Mouse (Mus musculus) stomach, postnatal 0 days (tissue): ENCODE results near the gene Myo6. TPM values are rescaled to one million over a fixed set of nuclear protein-coding genes. Genes with fewer than 3 reads are reported as not detected.

Experiments
- ATAC-seq: fragments of 200-750 bp; cut with Nextera tagmentation; 2 replicates; pipeline ENCODE4 v1.8.0; 2017; ENCODE audit not compliant: low FRiP score, low TSS enrichment
- DNase-seq: peaks from one replicate; pipeline ENCODE4 v3.0.0-alpha.2; 2016; ENCODE audit warnings: low spot score
- H3K27ac ChIP-seq: fragments of 300-500 bp; sonication (generic); replicated peaks from 2 replicates; pipeline ENCODE4 v1.5.1; 2014; ENCODE audit warnings: mild to moderate bottlenecking, control low read depth
- H3K27me3 ChIP-seq: fragments of 300-500 bp; sonication (generic); 2 replicates; pipeline ENCODE4 v1.6.1; 2014; ENCODE audit warnings: low read length; ENCODE audit not compliant: control insufficient read depth, insufficient read depth
- H3K36me3 ChIP-seq: fragments of 300-500 bp; sonication (generic); 2 replicates; pipeline ENCODE4 v1.6.1; 2014; ENCODE audit warnings: low read length, mixed read lengths; ENCODE audit not compliant: control insufficient read depth, insufficient read depth
- H3K4me1 ChIP-seq: fragments of 300-500 bp; sonication (generic); replicated peaks from 2 replicates; pipeline ENCODE4 v1.6.1; 2014; ENCODE audit warnings: antibody characterized with exemption; ENCODE audit not compliant: control insufficient read depth, insufficient read depth
- H3K4me2 ChIP-seq: fragments of 300-500 bp; sonication (generic); replicated peaks from 2 replicates; pipeline ENCODE4 v1.6.1; 2014; ENCODE audit warnings: low read depth, mild to moderate bottlenecking, control low read depth, moderate library complexity
- H3K4me3 ChIP-seq: fragments of 300-500 bp; sonication (generic); 2 replicates; pipeline ENCODE4 v1.5.1; 2014; ENCODE audit warnings: low read depth, low read length, control low read depth
- H3K9ac ChIP-seq: fragments of 300-500 bp; sonication (generic); 2 replicates; pipeline ENCODE4 v1.6.1; 2014; ENCODE audit warnings: mild to moderate bottlenecking, low read length, control low read depth, mixed read lengths
- H3K9me3 ChIP-seq: fragments of 300-500 bp; sonication (generic); 2 replicates; pipeline ENCODE4 v1.6.1; 2016; ENCODE audit warnings: low read length; ENCODE audit not compliant: control insufficient read depth
- CTCF ChIP-seq: IDR thresholded peaks from 2 replicates; pipeline ENCODE4 v1.5.1; 2016; ENCODE audit warnings: antibody characterized with exemption, low read depth, mild to moderate bottlenecking, moderate library complexity
- EP300 ChIP-seq: optimal IDR thresholded peaks from 2 replicates; pipeline ENCODE3; 2016; ENCODE audit warnings: antibody characterized with exemption
- WGBS: fragments of 180-500 bp; shearing (Covaris S2); extraction: QIAGEN DNeasy Blood & Tissue Kit; methylation state at CpG from one replicate; pipeline ENCODE4 v1.1.7; 2014; 5-methylcytosine and 5-hydroxymethylcytosine counted together
- polyA plus RNA-seq: library from polyadenylated mRNA; unstranded; fragments of >200 nt; fragmentation: Nextera tagmentation; extraction: Ambion mirVana; gene quantifications from 2 replicates; pipeline ENCODE4 v1.2.1, GENCODE M21; 2015

Gene Myo6
- polyA plus RNA-seq, 1 experiment from 2014 or later, result 31.8 TPM

- no peaks in the 10 kb centered on the region for H3K36me3 ChIP-seq
- H3K9ac ChIP-seq, result no peak overlapping the region
- ATAC-seq, result no peak
- H3K27me3 ChIP-seq, result no peaks in the 10 kb centered on the region
- no peak overlapping the region for H3K27ac ChIP-seq
- no peak overlapping the region for H3K4me3 ChIP-seq
- H3K4me2 ChIP-seq, result no peak overlapping the region
- H3K9me3 ChIP-seq, result no peaks in the 10 kb centered on the region
- 64% methylated on average over 13 of the region's 13 CpGs for WGBS
- DNase-seq, result no peak
- TF ChIP-seq CTCF, result no peak
- TF ChIP-seq EP300, result no peak
- H3K4me1 ChIP-seq, result no peaks in the 10 kb centered on the region
These were observed 171.0 kb downstream of the Myo6 start for GRCm38 (mm10) chr9:80335660-80336357.

- no peak overlapping the region for H3K4me3 ChIP-seq
- no peak overlapping the region for H3K4me2 ChIP-seq
- no peaks in the 10 kb centered on the region for H3K4me1 ChIP-seq
- H3K27me3 ChIP-seq, result no peaks in the 10 kb centered on the region
- WGBS, result 86% methylated on average over 6 of the region's 6 CpGs
- DNase-seq (no peak), ATAC-seq (no peak)
- no peak overlapping the region for H3K27ac ChIP-seq
- no peak overlapping the region for H3K9ac ChIP-seq
- no peaks in the 10 kb centered on the region for H3K9me3 ChIP-seq
- H3K36me3 ChIP-seq, result no peaks in the 10 kb centered on the region
- TF ChIP-seq EP300 (no peak), CTCF (no peak)
These were observed 173.2 kb downstream of the Myo6 start for GRCm38 (mm10) chr9:80338026-80338425.

GRCm38 (mm10) chr9:80340927-80341326 is 176.1 kb downstream of the Myo6 start:
- ATAC-seq (no peak), DNase-seq (no peak)
- WGBS, result 63% methylated on average over 1 of the region's 1 CpGs
- H3K9ac ChIP-seq, result no peak overlapping the region
- H3K27me3 ChIP-seq, result no peaks in the 10 kb centered on the region
- no peaks in the 10 kb centered on the region for H3K9me3 ChIP-seq
- H3K27ac ChIP-seq, result no peak overlapping the region
- no peak overlapping the region for H3K4me3 ChIP-seq
- H3K36me3 ChIP-seq, result no peaks in the 10 kb centered on the region
- no peaks in the 10 kb centered on the region for H3K4me1 ChIP-seq
- no peak for TF ChIP-seq EP300
- H3K4me2 ChIP-seq, result no peak overlapping the region

- Histone ChIP-seq H3K9me3 (no peaks in the 10 kb centered on the region), H3K9ac (no peak overlapping the region), H3K36me3 (no peaks in the 10 kb centered on the region), H3K4me2 (no peak overlapping the region), H3K4me3 (no peak overlapping the region), H3K27me3 (no peaks in the 10 kb centered on the region), H3K27ac (no peak overlapping the region), H3K4me1 (no peaks in the 10 kb centered on the region)
- TF ChIP-seq CTCF (no peak), EP300 (no peak)
- WGBS, result 95% methylated on average over 16 of the region's 16 CpGs
- DNase-seq (no peak), ATAC-seq (no peak)
These were observed 176.9 kb downstream of the Myo6 start for GRCm38 (mm10) chr9:80341756-80342155.

- WGBS, result 90% methylated on average over 6 of the region's 6 CpGs
- Histone ChIP-seq H3K4me2 (no peak overlapping the region), H3K9me3 (no peaks in the 10 kb centered on the region), H3K27ac (no peak overlapping the region), H3K36me3 (no peaks in the 10 kb centered on the region), H3K4me1 (no peaks in the 10 kb centered on the region), H3K4me3 (no peak overlapping the region), H3K9ac (no peak overlapping the region), H3K27me3 (no peaks in the 10 kb centered on the region)
- ATAC-seq, result no peak
- TF ChIP-seq EP300, result no peak
- no peak for TF ChIP-seq CTCF
- DNase-seq, result no peak
These were observed 177.7 kb downstream of the Myo6 start for GRCm38 (mm10) chr9:80342520-80342919.

GRCm38 (mm10) chr9:80344451-80345000 is 179.7 kb downstream of the Myo6 start:
- Histone ChIP-seq H3K9ac (no peak overlapping the region), H3K9me3 (no peaks in the 10 kb centered on the region), H3K27me3 (no peaks in the 10 kb centered on the region), H3K36me3 (no peaks in the 10 kb centered on the region), H3K4me1 (no peaks in the 10 kb centered on the region), H3K4me2 (no peak overlapping the region), H3K4me3 (no peak overlapping the region), H3K27ac (no peak overlapping the region)
- ATAC-seq (no peak), DNase-seq (no peak)
- TF ChIP-seq EP300 (no peak), CTCF (no peak)
- 79% methylated on average over 6 of the region's 6 CpGs for WGBS
